Mouse (Mus musculus) CD4-positive, CD25-positive, alpha-beta regulatory T cell, adult 2 months (primary cell): ENCODE data around the gene Cd300c.
"Not testable (repeated sequence)": the region's sequence is repeated elsewhere in the genome, so short reads cannot be mapped to it uniquely, and the experiment has no call there.

ENCODE experiments used
- DNase-seq: peaks from one replicate; pipeline ENCODE4 v3.0.0-alpha.2; 2012; ENCODE audit warnings: low read depth, low spot score

Gene Cd300c

DNA sequence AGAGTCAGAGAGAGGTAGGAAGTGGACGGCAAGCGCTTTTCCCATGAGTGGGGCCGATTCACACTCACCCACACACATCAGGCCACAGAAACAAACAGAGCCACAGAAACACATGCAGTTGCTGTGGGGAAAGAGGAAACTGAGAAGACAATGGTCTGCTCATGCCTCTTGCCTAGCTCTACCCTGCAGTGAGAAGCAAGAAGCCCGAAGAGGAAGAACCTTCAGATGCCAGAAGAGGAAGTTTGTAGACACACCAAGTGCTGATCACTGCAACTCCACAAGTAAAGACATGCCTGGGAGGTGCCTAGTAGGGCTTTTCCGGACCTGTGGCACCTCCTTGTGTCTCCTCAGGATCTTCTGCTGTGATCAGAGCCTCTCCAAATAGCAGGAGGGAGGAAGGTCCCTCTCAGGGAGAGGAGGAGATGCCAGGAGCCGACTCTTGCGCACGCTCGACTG, at the start of gene Cd300c:
Gene Cd300c, minus strand, starts transcription at position 406 of the 456 bp plus-strand sequence.
- DNase-seq: no peak

- not testable (repeated sequence) for DNase-seq
These were observed 47.1 kb upstream of the Cd300c start, which contains the start of gene Cd300ld2 for GRCm38 (mm10) chr11:115016093-115016492. Gene Cd300ld2, minus strand, starts transcription at chr11:115016193.

DNA sequence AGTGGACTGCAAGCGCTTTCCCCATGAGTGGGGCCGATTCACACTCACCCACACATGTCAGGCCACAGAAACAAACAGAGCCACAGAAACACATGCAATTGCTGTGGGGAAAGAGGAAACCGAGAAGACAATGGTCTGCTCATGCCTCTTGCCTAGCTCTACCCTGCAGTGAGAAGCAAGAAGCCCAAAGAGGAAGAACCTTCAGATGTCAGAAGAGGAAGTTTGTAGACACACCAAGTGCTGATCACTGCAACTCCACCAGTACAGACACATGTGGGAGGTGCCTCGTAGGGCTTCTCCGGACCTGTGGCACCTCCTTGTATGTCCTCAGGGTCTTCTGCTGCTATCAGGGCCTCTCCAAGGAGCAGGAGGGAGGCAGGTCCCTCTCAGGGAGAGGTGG, 35.1 kb upstream of the Cd300c start:
- DNase-seq: no peak

DNA sequence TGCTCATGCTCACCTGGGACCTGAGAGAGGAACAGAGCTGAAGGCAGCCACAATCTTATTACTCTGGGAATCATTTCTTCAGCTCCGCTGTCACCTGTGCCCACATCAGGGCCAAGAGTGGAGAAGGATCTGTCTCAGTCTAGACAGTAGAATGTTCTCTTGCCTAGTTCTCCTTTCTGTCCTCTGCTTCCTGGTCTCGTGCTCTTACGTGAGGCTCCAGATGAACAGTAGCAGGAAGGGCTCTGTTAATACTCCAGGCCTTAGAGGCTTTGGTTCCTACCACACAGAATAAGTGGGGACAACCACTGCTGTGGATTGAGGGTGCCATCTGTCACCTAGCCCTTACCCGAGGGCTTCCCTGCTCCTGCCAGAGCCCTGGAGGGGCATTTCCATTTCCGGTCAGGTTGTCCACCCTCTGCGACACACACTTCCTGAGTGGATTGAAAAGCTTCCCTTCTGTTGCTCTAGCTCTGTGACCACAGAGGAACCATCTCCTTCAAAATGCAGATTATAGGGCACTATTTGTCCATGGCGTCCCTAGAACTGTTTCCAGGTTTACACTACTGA, 32.6 kb upstream of the Cd300c start, which contains the start of gene Cd300c2:
Gene Cd300c2, minus strand, starts transcription at position 407 of the 567 bp plus-strand sequence.
- DNase-seq: no peak

DNA sequence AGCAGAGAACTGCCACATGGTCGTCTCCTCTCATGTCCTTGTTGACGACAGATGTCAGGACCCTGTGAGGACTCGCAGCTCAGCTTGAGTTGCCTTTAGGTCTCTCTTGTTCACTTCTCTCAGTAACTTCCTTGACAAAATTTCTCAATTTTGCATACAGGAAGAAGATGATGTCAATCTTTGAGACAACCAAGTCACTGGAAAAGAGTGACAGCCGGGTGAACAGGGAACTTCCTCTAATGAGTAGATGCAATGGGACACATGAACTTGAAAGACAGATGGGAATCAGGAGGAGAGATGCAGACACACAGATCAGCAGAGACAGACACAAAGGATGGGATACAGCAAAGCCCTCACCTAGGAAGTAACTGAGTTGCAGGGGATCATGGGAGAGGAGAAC, 20.8 kb upstream of the Cd300c start, which contains the start of gene Cd300ld:
Gene Cd300ld, minus strand, starts transcription at position 130 of the 400 bp plus-strand sequence.
- DNase-seq: no peak

DNA sequence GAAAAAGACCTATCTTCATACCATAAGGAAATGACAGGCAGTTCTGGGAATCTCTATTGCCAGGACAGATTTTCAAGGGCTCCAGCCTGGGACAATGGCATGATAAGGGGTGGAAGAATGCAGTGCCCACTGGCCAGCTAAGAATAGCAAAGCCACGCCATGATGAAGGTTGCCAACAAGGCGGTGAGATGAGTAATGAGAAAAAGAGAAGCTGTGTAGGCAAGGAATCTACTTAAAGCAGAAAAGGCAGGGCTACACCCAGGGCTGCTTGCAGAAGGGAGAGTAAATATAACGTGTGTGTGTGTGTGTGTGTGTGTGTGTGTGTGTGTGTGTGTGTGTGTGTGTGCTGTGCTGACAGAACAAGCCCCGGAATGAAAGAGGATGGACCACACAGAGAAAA, 12.9 kb upstream of the Cd300c start:
- DNase-seq: no peak

DNA sequence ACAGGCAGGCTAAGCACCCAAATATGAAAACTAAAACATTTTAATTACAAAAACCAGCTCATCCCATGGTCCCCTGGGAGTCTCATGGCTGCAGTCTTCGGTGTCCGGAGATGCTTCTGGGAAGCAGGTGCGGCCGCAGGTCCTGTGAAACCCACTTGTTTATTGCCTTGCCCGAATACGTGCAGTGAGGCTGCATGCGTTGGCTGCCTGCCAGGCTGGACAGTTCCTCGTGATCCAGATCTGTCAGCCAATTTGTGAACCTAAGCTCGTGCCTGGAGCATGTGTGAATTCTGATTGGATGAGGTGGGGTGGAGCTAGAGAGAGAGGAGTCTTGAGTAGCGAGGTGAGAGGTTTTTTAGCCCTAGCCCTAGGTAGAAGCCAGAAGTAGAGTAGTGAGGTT, 3.8 kb upstream of the Cd300c start:
- no peak for DNase-seq

DNA sequence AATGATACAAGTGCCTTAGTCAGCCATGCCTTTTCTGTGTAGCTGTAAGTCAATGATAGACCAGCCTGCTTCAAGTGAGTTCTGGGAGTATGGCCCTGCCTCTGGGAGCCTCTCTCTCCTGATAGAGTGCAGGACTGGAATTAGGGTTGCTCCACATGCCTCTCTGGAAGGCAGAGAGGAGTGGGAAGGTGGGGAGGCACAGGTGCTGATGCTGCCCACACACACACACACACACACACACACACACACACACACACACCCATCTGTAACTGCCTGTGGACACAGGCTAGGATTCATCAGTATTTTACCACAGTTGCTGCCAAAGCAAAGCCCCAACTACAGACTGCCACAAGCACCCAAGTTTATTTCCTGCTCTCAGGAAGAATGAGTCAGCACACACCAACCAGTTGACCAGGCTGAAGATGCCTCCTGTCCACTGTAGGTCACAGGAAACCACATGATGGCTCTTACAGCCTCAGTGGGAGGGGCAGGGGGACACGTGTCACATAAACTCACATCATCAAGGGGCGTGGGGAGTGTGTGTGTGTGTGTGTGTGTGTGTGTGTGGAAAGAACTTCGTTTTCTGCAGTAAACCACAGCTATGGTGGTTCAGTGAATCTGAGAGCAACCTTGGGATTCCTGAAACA, 3.7 kb downstream of the Cd300c start:
- no peak for DNase-seq

DNA sequence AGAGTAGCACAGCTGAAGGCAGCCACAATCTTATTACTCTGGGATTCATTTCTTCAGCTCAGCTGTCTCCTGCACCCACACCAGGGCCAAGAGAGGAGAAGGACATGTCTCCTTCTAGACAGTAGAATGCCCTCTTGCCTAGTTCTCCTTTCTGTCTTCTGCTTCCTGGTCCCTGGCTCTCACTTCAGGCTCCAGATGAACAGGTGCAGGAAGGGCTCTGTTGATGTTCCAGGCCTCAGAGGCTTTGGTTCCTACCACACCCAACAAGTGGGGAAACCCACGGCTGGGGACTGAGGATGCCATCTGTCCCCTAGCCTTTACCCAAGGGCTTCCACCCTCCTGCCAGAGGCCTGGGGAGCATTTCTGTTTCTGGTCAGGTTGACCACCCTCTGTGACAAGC, 8.6 kb downstream of the Cd300c start:
- DNase-seq: no peak

- DNase-seq: peak; percentile 13
These were observed 34.8 kb downstream of the Cd300c start, which contains the start of gene Cd300lb for GRCm38 (mm10) chr11:114934144-114934543. Gene Cd300lb, minus strand, starts transcription at chr11:114934386.

DNA sequence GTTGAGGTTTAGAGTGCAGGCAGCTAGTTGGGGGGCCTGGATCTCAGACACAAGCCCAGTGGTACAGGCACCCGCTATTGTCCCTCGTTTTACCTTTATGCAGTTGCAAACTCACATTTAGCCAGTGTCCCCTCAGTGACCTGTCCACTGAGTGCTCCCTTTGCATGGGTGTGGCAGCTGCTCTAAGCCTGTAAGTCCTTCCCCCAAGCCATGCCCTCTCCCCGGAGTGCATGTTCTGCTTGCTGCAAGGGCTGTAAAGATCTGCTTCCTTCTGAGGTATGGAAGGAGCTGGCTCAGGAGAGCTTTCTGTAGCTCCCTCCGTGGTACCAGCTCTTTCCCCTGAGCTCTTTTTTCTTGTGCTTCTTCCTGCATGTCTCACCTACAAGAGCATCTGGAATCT, 35.4 kb downstream of the Cd300c start:
- DNase-seq: no peak

DNA sequence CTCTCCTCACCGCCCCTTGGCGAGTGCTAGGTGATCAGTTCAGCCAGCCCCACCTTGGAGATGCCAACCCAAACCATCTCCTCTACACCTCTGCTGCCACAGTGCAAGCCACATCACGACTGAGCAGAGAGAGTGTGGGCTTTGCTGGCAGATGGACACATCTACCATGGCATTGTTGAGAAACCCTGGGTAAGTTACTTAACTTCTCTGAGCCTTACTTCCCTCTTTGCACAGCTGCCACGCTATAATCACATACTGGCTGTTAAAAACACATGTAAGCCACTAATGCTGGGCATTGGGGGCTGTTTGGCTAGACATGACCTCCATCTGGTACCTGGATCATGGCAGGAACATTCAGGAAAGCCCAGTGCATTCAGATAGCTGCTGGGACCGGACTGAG, 37.9 kb downstream of the Cd300c start:
- no peak for DNase-seq

DNA sequence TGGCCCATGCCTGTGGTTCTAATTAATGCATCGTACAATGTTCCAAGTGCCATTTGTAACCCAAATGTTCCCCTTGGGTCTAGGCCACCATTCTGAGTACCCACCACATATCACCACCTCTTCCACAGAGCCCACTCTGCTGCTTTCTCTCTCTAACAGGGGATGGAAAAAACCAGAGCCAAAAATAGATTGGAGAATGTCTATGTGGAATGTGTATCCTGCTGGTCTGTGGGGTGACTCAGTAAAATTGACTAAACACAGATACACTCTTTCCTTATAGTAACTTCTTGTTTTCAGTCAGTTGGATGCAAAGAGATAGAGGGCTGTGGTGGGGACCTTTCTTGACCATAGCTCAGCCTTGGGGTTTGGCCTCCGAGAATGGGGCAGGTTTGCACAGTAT, 39.4 kb downstream of the Cd300c start:
- no peak for DNase-seq

GRCm38 (mm10) chr11:114923961-114924360, 45.0 kb downstream of the Cd300c start:
- DNase-seq: peak; percentile 73

DNA sequence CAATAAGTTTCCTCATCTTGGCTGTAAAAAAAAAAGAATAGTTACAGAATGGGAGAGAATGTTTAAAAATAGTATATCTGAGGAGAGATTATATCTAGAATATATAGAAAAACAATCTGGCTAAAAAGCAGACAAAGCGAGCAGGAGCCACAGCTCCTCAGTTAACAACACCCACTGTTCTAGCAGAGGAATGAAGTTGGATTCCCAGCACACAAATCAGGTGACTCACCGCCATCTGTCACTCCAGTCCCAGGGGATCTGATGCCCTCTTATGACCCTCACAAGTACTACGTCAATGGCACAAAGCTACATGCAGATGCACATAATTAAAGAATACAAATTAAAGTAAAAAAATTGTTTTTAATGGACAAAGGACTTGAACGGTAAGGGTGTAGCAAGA, 46.5 kb downstream of the Cd300c start:
- no peak for DNase-seq

GRCm38 (mm10) chr11:114917120-114917519, 51.8 kb downstream of the Cd300c start:
- no peak for DNase-seq

DNA sequence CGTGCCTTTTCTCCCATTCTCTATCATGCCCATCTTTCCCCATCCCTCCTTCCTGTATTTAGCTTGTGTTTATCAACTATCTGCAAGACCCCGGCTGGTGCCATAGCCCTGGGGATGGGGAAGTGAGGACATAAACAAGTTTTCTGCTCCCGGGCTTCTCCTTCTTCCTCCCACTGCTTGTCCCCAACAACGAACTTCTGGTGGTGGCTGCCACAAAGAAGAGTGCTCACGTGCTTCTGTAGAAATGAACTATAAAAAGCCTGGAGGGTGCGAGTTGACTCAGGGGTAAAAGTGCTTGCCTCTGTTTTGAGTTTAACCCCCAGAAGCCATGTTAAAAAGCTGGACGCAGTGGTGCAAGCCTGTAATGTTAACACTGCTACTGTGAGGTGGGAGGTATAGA, 54.0 kb downstream of the Cd300c start:
- no peak for DNase-seq

DNA sequence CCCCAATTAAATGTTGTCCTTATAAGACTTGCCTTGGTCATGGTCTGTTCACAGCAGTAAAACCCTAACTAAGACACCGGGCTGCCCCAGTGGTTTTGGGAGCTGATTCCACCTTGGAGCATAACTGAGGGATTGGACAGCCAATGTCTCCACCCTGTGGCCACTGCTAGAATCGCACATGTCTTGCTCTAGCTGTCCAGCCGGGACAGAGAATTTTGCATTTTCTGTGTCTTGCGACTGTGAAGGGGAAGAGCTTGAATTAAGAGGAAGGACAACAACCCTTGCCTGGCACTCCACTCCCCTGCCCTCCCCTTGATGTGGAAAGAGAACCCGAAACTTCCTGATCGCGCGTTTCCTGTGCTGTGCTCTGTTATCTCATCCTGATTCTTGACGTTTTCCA, 56.1 kb downstream of the Cd300c start:
- DNase-seq: peak; percentile 75

DNA sequence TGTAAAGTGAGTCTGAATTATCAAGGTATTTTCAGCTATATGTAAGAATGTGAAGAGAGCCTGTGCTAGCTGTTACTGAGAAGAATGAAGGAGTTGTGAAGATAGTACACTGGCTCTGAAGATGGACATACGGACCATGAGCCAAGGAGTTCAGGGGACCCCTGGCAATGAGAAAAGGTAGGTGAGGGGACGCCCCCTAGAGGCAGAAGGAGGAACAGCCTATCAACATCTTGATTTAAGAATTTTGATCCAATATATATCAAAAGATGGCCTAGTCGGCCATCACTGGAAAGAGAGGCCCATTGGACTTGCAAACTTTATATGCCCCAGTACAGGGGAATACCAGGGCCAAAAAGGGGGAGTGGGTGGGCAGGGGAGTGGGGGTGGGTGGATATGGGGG, 59.4 kb downstream of the Cd300c start:
- DNase-seq: peak; percentile 20

DNA sequence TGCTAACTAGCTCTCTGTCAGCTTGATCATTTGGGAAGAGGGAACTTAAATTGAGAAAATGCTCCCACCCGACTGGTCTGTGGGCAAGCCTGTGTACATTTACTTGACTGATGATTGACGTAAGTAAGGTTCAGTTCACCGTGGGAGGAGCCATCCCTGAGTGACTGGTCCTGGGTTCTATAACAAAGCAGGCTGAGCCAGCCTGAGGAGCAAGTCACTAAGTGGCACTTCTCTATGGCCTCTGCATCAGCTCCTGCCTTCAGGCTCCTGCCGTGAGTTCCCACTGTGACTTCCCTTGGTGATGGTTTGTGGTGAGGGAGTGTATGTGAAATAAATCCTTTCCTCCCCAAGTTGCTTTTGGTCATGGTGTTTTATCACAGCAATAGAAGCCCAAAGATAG, 60.9 kb downstream of the Cd300c start:
- no peak for DNase-seq

DNA sequence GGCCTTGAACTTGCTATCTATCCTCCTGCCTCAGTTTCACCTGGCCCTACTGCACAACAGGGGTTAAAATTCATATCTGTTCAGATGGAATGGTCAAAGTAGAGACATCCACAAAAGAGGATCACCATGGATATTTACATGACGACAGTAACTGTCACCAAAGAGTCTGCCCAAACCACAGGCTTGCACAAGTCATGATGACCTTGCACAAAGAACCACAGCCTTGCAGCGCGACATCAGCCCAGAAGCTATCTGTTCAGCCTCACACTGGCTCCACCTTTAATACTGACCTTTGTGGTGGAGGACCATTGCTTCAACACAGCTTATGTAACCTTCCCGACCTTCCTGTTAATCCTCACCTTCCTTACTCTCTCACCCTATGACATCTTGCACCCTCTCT, 61.4 kb downstream of the Cd300c start:
- DNase-seq: no peak
